Mouse (Mus musculus): ENCODE measurements around the gene Camsap2.

Gene Camsap2

GRCm38 (mm10) chr1:136220037-136220871, 125.7 kb downstream of the Camsap2 start:
- peak; percentile 58 for DNase-seq
